Mouse (Mus musculus) gastrocnemius, adult 8-10 months (tissue): ENCODE data around the gene Cngb1. TPM values are rescaled to one million over a fixed set of nuclear protein-coding genes. Genes with fewer than 3 reads are reported as not detected.
"Not testable (repeated sequence)": the region's sequence is repeated elsewhere in the genome, so short reads cannot be mapped to it uniquely, and the experiment has no call there.

Experiments
- DNase-seq, 2 experiments: peaks; one replicate each; pipeline ENCODE4 v3.0.0; 2022; ENCODE audit warnings: low spot score in 2 of 2
- total RNA-seq, 4 experiments: library from RNA; stranded (reverse); gene quantifications; 2 replicates each; pipeline ENCODE4 v1.2.4; 2022

Gene Cngb1
- total RNA-seq, 4 experiments from 2014 or later = 0.05 to 0.16 (median 0.07) TPM; not detected in 1

DNA sequence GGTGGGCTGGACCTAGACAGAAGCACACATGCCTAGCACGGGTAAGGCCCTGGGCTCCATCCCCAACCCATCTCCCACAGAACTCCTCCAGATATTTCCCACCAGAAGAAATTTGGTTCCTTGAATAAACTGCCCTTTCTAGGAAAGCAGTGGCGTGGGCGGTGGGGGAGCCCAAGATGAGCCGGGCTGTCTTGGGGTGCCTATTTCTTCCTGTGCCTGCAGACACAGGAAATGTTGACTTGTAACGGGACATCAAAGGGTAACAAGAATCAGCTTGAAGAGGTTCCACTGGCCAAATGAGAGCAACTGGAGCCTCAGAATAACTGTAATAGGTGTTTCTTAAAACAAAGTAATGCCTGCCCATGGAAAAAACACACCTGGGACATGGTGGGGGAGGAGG lies 59.1 kb downstream of the Cngb1 start:
- DNase-seq = no peak

DNA sequence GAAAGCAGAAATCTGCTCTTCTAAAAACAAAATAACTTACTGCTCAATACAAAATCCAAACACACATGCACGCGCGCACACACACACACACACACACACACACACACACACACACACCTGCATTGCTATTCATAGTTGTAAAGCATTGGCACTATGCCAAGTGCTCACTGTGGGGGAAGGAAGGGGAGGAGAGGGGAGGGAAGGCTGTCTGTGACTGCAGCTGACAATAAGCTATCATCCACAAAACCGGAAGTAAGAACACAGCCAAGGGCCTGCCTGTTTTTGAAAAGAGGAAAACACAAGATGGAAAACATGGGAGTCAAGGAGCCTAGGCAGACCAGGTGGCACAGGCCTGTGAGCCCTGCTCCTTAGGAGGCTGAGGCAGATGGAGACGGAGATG lies 61.2 kb downstream of the Cngb1 start:
- DNase-seq = no peak

DNA sequence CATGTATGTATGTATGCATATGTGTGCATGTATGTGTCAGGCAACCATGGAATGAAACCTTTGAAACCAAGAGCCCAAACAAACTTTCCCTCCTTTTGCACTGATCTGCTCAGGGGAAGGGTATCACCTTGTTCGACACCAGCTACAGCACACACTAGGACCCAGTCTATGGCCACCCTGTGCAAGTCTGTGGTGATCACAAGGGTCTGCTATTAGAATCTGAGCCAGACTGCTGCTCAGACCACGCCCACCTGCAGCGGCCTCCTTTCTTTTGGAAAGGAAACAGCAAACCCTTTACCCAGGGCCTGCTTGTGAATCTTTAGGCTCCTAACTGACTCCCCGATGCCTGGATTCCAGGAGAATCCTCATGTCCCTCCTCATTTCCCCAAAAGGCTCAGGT lies 62.5 kb downstream of the Cngb1 start:
- DNase-seq = no peak

DNA sequence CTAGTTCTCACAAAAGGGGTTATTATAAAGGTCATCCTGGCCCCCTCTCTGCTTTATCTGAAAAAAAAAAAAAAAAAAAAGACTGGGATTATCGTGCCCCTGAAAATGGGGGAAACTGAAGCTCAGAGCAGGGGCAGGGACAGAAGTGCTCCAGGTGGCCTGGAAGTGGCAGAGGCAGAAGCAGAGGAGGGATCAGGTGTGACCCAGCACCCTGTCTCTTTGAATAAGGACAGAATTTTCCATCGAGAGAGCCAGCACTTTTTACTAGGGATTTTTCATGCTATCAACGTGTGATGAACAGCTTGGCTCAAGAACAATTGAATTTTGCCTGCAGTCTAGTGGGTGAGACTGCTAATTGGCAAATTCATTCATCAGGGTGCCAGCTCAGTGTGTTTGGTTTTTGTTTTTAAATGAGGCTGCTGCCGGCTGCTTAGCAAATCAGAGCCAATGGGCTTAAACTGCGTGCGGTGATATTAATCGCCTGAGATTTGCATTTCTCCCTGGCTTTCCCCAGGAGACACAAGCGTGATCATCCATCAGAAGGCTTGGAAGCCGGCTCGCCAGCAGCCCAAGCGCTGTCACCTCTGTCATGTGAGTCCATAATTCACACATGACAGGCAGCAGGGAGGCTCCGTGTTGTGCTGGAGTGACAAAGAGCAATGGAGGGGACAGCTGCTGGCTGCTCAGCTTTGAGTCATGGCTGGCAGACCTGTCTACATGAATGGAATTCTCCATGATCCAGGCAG lies 63.4 kb downstream of the Cngb1 start:
- DNase-seq = no peak

DNA sequence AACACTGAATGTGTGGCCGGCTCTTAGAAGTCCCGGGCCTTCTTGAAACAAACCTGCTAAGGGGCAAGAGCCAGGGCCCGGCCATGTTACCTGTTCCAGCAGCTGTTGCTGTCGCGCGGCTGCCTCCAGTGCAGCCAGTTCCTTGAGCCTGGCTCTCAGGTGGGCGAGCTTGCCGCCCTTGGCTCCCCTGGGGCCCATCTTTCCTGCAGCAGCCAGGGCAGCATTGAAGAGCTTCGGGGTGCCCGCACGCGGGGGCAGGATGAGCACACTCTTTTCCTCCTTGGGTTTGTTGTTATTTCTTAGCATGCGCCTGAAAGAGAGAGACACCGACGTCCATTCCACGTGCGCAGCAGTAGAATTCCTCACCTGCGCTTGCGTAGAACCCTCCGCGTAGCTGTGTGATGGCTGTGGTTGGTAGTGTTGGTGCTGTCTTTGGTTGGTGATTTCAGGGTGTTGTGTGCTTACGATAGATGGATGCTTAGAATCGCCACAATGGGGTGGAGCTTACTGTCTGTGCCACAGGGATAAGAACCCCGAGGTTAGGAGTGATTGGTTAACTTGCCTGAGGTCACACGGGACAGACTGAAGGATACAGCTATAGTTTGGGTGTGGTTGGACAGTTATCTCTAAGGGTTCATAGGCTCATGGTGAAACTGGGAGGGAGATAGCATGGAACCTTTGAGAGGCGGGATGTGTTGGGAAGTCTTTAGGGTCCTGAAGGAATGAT lies 64.1 kb downstream of the Cngb1 start:
- DNase-seq = no peak

DNA sequence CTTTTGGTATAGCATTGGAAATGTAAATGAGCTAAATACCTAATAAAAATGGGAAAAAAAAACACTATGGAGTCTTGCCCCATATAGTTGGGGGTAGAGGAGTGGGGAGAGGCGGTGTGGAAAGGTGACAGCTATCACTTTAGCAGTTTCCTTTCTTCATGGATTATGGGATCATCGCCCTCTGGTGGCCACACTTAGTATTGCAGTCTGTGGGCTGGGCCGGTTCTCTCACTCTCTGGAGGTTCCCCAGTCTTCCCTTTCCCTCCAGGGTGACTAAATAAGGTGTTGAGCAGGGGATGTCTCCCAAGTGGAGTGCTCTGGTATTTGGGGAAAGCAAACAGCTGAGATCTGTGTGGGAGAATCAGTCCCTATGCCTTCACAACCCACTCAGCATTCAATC lies 70.7 kb downstream of the Cngb1 start:
- DNase-seq = peak; percentile 58 to 76

DNA sequence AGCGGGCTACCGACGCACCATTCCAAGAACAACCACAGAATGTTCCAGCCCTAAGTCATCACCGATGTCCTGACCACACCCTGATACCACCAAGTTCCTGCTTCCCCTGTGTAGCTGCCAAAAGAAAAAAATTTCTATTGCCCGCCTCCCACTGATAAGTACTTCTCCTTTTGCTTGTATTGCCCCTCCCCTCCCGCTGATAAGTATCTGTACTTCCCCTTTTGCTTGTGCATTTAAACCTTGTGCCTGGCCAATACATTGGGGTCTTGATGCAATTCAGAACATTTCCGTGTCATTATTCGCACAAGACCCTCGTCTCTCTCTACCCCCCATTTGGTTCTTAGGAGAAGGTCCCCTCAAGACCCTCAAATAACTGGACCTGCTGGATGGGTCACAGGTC lies 76.3 kb downstream of the Cngb1 start:
- not testable (repeated sequence) for DNase-seq

DNA sequence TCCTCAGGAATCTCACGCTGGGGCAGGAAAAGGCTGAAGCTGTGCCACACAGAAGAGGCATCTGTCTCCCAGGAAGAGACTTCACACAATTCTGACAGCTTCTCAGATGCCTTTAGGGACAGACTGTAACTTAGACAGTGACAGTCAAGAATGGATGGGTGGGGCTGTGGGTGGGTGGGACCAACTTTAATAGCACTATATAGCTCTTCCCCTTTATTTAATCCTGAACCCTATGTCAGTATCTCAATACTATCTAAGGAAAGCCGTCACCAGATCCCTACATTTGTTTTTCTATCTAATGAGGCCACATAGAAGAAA lies 79.3 kb downstream of the Cngb1 start:
- no peak for DNase-seq

DNA sequence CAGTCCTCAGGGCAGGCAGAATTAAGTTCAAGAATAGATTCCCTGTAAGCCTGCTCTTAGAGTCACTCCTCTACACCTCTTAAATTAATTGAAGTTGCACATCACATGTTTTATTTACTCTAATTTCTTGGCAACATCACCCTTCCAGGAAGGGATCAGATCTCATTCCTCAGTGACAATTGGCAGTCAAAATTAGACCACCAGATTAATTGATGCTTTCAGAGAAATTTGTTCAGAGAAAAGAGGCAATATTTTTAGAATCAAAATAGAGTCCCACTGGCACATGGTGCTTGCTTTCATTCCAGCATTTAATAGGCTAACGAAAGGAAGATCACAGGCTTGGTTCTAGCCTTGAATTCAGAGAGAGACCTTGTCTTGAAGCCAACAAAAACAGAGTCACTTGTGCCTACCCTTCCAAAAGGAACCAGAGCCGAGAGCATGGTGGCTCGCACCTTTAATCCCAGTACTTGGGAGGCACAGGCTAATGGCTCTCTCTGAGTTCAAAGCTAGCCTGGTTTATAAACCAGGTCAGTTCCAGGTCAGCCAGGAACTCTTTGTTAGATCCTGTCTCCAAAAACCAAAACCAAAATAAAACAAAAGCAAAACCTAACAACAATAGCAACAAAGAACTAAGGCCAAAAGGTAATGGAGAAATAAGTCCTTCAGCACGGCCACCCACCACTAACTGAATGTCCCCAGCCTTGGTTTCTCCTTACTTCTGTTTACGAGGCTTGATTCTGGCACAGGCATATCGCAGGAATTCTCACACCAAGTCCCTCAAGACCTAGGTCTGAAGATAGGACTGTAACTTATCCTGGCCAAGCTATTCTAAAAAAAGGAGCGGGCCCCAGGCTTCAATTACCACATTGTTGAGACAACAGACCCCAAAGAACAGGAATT lies 79.9 kb downstream of the Cngb1 start:
- no peak for DNase-seq

DNA sequence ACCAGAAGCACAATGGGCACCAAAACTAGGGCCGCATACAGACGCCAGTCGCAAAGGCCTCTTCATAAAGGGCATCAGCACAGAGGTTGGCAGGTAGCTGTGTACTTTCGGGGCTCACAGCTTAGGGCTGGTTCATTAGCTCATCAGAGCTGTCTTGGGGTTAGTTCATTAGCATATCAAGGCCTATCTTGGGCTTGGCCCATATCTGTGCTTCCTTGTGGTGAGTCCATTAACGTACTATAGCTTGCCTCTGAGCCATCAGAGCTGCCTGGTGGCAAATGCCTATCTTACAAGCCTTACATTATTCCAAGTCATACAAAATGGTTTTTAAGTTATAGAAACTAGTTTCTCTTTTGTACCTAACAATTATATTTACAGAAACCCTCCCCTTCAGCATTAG lies 82.4 kb downstream of the Cngb1 start:
- no peak for DNase-seq

DNA sequence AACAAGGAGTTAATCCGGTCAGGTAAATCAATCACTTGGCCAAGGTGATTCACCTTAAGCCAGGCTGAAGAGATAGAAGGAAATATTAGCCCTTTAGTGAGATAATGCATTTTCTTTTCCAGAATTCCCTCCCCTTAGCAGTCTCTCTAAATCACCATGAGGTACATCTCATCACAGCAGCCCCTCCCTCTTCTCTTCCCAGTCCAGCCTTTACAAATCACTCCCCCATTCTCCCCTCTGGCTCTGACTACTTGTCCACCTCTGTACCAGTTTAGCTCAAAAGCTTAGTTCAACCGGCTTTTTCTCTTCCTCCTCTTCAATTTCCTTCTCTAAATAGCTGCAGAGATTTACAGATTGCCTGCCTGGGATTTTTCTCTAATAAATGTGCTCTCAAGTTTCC lies 85.3 kb downstream of the Cngb1 start:
- DNase-seq = no peak

DNA sequence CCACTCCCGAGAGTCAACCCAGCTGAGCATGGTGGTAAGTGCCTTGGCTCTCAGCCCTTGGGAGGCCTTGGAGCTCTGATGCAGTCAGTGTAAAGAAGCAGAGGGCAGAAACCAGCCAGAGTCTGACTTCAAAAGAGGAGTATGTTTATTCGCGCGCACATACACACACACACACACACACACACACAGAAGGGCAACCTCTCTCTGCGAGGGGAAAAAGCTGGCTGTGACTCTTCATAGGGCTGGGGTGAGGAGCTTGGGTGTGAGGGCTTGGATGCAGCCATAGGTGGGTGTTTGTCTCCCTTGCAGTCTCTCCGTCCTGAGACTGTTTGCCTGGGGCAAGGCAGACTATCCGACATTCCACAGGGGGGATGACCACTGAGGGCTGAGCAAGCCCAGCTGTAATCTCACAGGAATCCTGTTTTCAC lies 85.8 kb downstream of the Cngb1 start:
- no peak for DNase-seq

DNA sequence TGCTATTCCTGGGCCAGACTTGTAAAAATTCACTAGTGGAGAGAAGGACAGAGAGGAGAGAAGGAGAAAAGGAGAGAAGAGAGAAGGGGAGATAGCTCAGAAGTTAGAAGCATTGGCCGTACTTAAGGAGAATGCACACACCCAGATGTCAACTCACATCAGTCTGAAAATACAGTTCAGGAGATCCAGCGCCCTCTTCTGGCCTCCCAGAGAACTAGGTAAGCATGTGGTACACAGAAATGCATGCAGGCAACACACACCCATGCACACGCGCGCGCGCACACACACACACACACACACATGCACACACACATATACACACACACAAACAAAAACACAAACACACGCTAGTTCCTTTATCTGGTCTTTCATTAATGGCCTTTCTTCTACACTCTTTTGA lies 86.8 kb downstream of the Cngb1 start:
- DNase-seq = no peak

DNA sequence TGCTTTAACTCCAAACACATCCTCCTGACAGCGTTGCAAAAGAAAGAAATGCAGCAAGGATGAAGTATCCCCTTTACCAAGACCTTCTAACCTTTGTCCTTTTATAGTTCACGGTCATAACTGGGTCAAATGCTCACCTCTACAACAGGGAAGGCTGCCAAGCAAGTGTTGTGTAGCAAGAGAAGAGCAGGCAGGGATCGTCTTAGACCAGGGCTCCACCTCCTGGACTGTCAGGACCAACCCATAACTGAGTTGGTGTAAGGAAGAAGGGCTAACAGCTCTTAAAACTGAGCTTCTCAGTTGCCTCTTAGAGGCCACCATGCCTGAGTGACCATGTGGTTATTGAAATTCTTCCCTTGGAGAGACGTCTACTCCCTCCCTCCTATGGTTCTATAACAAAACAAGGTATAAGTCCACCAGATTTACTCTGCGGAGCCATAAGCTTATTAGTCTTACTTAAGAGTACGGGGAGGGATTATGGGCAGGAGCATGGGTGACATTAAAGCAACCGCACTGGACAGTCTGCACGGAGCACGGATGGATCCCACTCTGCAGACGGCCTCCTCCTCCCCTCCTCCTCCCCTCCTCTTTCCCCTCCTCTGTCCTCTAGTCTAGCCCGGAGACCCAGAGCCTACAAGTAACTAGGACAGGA lies 90.5 kb downstream of the Cngb1 start:
- peak in 1 of 2 experiments; percentile 29 for DNase-seq

DNA sequence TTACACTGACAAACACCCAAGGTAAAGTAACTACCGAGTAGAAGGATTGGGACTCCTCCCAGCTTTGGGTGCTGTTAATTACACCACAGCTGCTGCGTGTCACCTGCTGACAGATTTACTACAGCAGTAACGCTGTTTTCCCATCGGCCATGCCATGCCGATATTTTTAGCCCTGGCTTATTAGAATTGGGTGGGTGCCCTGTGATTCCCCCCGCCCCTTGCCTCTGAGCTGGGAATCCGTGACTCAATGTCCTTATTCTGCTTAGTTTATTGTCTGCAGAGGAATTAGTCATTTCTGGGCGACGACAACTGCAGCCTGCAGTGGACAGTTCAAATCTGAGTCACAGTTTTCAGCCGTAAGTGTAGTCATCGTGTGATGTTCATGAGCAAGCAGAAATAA lies 96.5 kb downstream of the Cngb1 start:
- peak; percentile 27 to 45 for DNase-seq

DNA sequence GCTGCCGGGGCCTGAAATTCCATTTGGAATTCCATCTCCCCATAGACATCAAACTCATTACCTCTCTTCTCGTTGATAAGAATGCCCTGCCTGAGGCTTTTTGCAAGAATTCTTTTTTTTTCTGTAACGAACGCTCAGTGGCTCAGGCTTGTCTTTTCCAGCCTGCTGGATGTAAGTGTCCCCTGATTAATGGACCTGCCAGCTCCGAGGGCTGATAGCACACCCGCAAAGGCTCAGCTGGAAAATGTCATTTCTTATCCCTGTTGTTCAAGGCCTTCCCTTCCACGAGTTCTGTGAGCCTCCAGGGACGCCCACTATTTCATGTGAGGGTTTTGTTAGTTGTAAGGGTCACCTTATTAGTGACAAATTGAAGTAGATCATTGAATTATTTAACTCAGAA lies 100.4 kb downstream of the Cngb1 start:
- DNase-seq = no peak

DNA sequence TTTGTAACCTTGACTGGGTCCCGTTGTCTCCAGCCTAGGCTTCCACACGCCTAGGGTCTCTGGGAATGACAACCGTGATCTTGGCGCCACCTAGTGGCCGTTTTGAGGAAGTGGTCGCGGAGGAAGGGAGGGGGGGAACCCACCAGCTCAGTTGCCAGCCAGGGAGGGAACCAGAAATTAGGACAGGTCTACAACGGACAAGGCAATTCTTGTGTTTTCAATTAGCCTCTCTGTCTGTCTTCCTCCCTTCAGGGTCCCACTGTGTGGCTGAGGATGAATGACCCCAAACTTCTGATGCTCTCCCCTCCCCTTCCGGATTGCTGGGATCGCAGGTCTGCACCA lies 102.4 kb downstream of the Cngb1 start:
- peak; percentile 38 to 50 for DNase-seq

DNA sequence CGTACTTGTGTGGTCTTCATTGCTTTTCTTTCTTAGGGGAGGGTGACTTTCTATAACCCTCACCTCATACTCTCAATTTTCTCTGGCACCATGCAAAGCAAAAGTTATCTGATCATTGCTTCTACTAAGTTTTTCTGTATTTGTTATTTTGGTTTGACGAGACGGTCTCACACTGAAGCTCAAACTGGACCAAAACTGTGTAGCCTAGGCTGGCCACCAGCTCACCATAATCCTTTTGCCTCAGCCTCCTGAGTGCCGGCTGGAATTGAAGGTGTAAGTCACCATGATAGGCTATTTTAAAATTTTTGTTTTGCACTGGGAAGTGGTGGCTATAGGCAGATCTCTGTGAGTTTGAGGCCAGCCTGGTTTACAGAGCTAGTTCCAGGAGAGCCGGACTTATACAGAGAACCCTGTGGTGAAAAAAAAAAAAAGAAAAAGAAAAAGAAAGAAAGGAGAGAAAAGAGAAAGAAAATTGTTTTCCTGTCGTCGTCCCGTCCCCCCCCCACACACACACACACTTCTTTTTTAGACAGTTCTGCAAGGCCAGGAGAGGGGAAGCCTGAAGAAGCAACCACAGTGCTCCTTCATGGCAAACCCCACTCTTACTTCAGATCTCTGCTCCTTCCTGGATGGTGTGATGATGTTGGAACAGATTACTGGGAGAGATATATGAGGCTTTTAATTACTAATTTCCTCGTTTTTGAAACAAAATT lies 102.9 kb downstream of the Cngb1 start:
- DNase-seq = no peak

DNA sequence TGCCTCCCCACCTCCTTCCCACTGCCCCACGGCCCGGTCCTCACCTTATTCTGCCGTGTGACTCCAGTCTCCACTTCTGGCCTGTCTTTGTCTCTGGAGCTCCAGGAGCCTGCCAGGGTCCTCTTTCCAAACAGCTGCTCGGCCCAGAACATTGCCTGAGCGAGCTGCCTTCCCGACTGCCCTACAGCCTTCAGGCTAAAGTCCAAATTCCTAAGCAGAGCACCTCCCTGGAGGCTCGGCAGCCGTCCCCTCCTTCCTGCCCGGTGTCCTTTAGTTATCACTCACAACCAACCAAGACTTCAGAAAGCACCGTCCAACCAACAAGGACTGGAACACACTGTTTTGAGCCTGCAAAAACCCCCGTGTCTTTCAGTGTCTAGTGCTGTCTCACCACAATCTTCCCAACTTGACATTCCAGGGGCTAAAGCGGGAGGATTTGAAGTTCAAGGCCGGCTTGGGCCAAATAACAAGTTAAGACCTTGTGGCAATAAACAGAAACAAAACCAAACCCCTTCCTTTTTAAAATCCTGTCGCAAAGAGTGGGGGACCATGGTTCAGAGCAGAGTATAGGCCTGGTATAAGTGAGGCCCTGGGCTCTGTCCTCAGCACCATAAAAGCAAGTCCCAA lies 103.6 kb downstream of the Cngb1 start, which contains the start of gene Kifc3:
Kifc3 (minus strand) TSS at position 164 of the 627 bp plus-strand sequence.
- peak; percentile 26 to 53 for DNase-seq

DNA sequence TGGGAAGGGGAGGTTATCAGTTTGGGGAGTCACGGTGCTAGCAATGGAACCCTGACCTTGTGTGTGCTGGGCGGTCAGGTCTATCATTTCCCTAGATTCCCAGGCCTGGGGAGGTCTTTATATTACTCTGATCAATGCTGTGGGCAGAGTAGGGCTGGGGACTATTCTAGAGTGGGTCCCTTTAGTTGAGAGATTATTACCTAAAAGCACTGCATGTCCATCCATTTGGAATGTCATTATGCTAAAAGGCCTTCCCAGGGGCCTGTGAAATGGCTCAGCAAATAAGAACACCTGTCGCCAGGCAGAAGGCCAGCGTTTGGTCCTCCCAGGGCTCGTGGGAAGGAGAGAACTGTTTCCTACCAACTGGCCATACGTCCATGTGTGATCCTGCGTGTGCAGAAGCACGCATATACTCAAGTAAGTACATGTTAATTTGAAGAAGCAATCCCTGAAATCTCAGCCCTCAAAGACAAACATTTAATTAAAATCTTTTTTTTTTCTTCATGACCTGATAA lies 104.3 kb downstream of the Cngb1 start:
- no peak for DNase-seq
